Mouse (Mus musculus) subcutaneous adipose tissue, adult 2 months (tissue): Measurements from ENCODE around the gene Kcne3. TPM values are rescaled to one million over a fixed set of nuclear protein-coding genes. Genes with fewer than 3 reads are reported as not detected.

ENCODE experiments used
- polyA plus RNA-seq: library from polyadenylated mRNA; depleted of rRNA; stranded (reverse); fragments of >200 nt; gene quantifications from 2 replicates; pipeline ENCODE4 v1.2.3, GENCODE M21; 2012; ENCODE audit warnings: low replicate concordance; rRNA removed

Kcne3 gene
- polyA plus RNA-seq = 11.4 and 18.2 TPM in 2 replicates

GRCm38 (mm10) chr7:100176269-100176668 lies at the start of gene Kcne3:
Kcne3 (plus strand) TSS chr7:100176502.

GRCm38 (mm10) chr7:100159105-100159841 lies 17.0 kb upstream of the Kcne3 start, which contains the start of gene Lipt2:
Lipt2 (plus strand) TSS chr7:100159277.

GRCm38 (mm10) chr7:100227158-100227875 lies 51.0 kb downstream of the Kcne3 start, which contains the start of gene Pgm2l1:
Pgm2l1 (plus strand) TSS chr7:100227394.

Other genes starting within 250 kb of the Kcne3 start
- 4.0 and 8.5 TPM in 2 replicates for gene Rnf169, start 196.1 kb upstream of the Kcne3 start, polyA plus RNA-seq
- gene Chrdl2, start 170.3 kb upstream of the Kcne3 start, polyA plus RNA-seq = 0.07 and 46.7 TPM in 2 replicates
- gene Pold3, start 54.9 kb upstream of the Kcne3 start, polyA plus RNA-seq = 5.2 and 11.5 TPM in 2 replicates
- 7.0 and 11.8 TPM in 2 replicates for gene Lipt2, start 17.2 kb upstream of the Kcne3 start, polyA plus RNA-seq
- gene Pgm2l1, start 50.9 kb downstream of the Kcne3 start, polyA plus RNA-seq = 2.1 and 3.4 TPM in 2 replicates
- 0.85 and 5.2 TPM in 2 replicates for gene P4ha3, start 109.0 kb downstream of the Kcne3 start, polyA plus RNA-seq
- 14.4 and 26.3 TPM in 2 replicates for gene C2cd3, start 195.7 kb downstream of the Kcne3 start, polyA plus RNA-seq
- gene Ppme1, start 195.8 kb downstream of the Kcne3 start, polyA plus RNA-seq = 67.9 and 96.9 TPM in 2 replicates